Mouse (Mus musculus): ENCODE results near the gene Cd22.

DNA sequence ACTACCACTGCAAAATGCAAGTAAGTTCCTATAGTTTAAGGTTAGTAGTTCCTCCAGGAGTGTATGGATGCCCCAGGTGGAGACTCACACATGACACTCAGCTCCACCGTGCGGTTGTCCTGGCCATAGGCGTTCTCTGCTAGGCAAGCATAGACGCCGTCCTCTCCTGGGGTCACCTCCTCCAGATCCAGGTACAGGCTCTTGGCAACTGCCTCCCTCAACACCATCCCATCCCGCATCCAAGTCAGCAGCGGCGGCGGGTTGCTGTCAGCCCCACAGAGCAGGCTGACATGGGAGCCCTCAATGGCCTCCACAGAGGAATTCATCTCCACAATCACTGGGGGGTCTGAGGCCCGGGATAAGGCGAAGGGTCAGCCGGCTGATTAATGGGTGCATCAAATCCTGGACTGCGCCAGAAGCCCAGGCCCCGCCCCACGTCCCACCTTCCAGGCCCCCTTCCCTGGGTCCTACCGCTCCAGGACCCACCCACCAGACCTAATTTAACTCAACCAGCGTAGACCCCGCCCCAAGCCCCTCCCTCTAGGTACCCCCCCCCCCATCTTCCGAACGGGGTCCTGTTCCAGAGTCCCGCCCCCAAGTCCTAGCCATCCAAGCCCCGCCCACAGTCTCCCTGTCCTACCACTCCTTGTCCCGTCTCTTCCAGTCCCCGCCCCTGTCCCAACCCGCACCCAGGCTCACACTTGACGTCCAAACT lies 28.3 kb upstream of the Cd22 start:
- no peak for TF ChIP-seq GATA1 (IDR thresholded peaks at IDR 0.05; ENCODE audit: borderline replicate concordance, low read length)
- TF ChIP-seq FLI1 (IDR thresholded peaks at IDR 0.05; ENCODE audit: low read length): no peak

Data from megakaryocyte, embryonic 14.5 days (primary cell).